Mouse (Mus musculus) spleen, postnatal 14 days (tissue): ENCODE results near the gene Gm8267.
"Not testable (repeated sequence)": the region's sequence is repeated elsewhere in the genome, so short reads cannot be mapped to it uniquely, and the experiment has no call there.

Source experiments
- DNase-seq, 2 experiments: peaks; one replicate each; pipeline ENCODE4 v3.0.0; 2021 to 2022; ENCODE audit warnings: low spot score in 2 of 2

Gene Gm8267

DNA sequence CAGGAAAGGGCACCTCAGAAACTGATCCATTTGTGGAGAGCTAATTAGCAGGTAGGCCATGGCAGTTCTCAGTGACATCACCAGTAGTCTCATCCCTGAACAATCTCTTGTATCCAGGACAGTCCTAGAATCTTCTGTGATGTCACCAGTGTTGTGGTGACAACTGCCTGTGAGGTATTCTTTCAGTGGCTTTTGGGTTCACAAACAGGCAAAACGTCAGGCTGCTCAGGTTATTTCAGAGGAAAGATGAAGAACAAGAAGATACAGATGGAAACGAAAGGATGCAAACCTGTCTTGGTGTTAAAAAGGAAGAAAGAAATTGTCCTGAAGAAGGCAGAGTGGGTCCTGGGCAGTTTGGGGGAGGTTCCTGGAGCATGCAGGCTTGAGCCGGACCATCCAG lies at the start of gene Gm8267:
Gene Gm8267 (minus strand): TSS at position 101 of the 400 bp plus-strand sequence.
- DNase-seq, result no peak

DNA sequence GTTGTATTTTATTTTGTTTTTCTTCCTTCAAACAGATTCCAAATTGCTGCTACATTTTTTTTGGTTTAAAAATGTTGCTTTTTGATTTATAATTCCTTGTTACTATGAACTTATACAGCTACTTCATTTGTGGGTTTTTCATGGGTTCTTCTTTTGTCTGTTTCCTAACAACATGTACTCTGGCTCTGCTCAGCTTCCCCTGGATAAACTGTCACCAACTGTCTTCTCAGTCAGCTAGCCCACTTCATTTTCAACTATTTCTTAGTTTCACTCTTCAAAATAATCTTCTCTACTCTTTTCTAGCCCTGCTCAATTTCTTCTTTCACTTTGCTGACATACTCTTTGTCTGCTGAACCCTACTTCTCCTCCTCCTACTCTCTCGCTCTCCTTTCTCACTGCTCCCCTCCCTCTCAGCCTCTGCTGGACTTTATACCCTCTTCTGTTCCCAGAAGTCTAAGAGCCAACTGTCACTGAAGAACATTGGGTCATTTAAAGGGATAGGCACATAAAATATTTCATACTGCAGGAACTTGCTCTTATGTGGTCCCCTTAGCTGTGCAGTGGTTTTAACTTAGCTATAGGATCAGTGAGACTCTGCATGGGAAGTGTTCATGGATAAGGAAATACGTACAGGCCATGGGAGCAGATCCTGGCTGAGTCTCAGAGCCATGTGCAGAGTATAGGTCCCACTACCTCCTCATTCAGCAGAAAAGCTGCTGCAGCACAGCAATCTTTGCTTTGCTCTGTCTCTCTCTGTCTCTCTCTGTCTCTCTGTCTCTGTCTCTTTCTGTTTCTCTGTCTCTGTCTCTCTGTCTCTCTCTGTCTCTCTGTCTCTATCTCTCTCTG lies 39.6 kb upstream of the Gm8267 start:
- not testable (repeated sequence) for DNase-seq

- not testable (repeated sequence) for DNase-seq
Measured at GRCm38 (mm10) chr14:44742789-44743188, 7.4 kb downstream of the Gm8267 start.

DNA sequence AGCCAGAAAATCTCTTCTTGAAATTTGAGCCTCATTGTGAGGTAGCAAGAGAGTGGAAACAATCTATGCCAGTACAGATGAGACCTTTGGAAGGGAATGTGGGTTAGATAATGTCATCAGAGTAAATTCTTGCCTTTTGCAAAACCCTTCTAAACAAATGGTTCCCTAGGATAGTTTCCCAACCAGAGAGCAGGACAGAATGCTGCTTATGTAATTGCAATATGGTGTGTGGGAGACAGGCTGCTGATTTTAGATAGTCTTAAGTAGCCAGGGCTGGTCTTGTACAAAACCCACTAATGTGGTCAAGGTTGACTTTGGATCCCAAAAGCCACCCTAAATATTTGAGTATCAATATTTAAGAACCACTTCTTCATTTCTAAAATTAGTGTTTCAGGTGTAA lies 19.4 kb downstream of the Gm8267 start:
- not testable (repeated sequence) for DNase-seq

GRCm38 (mm10) chr14:44706356-44706755 lies 43.8 kb downstream of the Gm8267 start, which contains the start of gene Gm8257:
Gene Gm8257 (minus strand): TSS chr14:44706456.
- not testable (repeated sequence) for DNase-seq
